Mouse (Mus musculus) right cerebral cortex, postnatal 10 days (tissue): ENCODE data around the gene Man2a1.

Source experiments
- DNase-seq, 2 experiments: peaks; one replicate each; pipeline ENCODE4 v3.0.0; 2021; ENCODE audit warnings: low spot score in 2 of 2

The Man2a1 gene

DNA sequence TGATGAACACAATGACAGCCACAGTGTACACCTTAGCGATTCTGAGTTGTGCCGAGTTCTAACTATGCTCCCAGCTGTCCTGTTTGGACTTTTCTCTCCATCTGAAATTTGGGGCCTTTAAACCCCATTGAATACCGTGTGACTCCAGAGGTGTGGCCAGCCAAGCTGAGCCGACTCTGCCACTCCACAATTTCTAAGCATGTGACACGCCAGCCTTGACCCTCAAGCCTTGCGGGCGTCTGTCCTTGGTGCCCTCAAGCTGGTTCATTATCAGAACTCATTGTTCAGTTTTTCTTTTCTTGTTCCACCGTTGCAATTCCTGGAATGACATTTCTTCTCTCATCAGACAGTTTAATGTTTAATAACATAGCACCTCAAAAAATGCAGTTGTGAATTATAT lies 98.0 kb downstream of the Man2a1 start:
- DNase-seq = no peak

- DNase-seq = no peak
These were observed 103.2 kb downstream of the Man2a1 start for GRCm38 (mm10) chr17:64703649-64704230.

- no peak for DNase-seq
These were observed 107.0 kb downstream of the Man2a1 start for GRCm38 (mm10) chr17:64707529-64707928.

GRCm38 (mm10) chr17:64716318-64716717 lies 115.8 kb downstream of the Man2a1 start:
- peak; percentile 41 to 42 for DNase-seq

GRCm38 (mm10) chr17:64719760-64720159 lies 119.2 kb downstream of the Man2a1 start:
- no peak for DNase-seq

DNA sequence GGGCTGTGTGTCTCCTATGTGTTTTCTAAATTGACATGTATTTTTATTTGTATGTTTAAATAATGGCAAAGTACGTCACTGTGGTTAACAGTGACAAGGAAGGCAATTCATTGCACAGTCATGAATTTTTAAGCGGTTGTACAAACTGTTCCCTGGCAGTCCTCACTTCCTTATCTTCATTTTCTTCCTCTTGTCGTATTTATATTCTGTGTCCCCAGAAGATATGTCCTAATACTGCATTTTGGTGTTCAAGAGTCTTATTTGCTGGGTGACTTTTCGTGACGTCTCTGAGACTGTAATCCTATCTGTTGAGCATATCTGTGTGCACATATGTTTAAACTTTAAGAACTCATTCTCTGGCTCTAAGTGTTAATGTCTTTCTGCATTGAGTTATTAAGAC lies 120.6 kb downstream of the Man2a1 start:
- DNase-seq = no peak

DNA sequence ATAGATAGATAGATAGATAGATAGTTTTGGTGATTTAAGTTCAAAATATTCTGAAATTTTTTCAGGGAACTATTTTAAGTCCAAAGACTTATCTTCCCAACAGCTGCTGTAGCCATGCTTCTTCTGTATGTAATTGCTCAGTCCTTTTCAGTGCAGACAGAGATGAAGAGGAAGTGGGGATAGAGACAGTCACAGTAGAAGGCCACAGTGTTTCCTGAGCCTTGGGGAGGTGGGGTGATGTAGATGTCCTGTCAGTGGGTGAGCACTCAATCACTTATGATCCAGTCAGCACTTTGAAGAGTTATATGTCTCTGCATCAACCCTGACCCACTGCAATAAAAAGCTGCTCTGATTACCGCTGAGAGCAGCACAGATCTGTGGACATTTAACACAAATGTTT lies 122.6 kb downstream of the Man2a1 start:
- no peak for DNase-seq

DNA sequence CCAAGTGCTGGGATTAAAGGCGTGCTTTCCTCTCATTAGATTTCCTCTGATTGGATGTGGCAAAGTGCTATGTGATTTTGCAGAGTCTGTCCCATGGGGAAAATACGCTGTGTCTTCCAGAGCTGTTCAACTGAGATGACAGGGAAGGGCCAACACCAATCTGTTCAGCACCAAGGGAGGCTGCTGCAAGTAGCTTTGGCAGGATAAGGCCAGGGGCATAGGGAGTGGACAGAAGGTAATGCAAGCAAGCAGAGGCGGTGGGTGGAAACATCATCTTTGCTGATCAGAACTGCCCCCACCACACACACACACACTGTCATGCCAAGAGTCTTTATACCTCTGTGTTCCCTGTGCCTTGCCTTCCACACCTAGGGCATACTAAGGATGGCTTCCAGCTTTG lies 124.7 kb downstream of the Man2a1 start:
- DNase-seq = no peak

- no peak for DNase-seq
These were observed 125.5 kb downstream of the Man2a1 start for GRCm38 (mm10) chr17:64726032-64726431.

DNA sequence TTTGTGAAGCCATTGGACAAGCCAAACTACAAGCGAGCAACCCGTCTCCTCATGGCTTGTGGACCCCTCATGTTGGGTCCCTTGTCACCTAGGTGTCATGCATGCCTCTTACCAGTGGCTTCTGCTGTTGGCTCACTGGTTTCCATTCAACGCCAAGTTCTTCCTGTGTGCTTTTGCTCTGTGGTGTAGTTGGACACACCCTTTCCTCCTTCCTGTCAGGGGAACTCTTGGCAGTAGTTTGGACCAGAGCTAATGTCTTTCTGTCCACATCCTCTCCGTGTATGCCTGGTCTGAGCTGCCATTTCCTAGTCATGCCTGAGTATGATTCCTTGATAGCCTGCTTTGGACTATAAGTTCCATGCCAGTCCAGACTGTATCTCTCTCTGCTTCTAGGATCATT lies 135.0 kb downstream of the Man2a1 start:
- no peak for DNase-seq

DNA sequence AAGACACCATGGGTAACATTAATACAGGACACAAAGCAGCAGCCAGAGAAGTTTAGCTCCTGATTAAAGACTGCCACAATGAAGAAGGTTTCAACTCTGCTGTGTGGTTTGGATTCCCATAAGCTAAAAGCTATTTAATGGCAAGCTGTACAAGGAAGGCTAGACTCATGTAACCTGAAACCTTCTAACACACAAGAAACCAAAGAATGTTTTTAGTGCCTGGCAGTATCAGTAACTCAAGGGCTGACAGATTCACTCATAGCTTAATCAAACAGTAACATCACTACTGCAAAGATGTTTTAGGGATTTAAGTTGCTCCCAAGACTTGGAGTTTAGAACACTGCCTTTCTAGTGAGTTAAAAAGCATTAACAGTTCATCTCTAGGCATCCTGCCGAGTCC lies 137.4 kb downstream of the Man2a1 start:
- no peak for DNase-seq

DNA sequence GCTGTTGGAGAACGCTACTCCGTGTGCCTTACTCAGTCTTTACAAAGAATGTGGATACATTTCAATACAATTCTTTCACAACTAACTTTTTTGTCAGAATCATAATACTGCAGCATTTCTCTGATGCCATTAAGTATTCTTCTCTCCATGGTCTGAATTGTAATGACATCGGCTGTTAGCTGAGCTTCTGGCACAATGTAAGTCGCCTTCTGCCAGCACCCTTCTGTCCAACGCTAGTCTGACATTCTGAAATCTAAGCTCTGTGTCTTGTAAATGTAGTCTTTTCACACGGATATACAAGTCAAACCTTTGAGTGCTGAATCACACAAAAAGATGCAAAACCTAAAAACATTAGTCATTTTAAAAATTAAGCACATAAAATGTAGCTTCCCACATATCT lies 138.6 kb downstream of the Man2a1 start:
- no peak for DNase-seq

DNA sequence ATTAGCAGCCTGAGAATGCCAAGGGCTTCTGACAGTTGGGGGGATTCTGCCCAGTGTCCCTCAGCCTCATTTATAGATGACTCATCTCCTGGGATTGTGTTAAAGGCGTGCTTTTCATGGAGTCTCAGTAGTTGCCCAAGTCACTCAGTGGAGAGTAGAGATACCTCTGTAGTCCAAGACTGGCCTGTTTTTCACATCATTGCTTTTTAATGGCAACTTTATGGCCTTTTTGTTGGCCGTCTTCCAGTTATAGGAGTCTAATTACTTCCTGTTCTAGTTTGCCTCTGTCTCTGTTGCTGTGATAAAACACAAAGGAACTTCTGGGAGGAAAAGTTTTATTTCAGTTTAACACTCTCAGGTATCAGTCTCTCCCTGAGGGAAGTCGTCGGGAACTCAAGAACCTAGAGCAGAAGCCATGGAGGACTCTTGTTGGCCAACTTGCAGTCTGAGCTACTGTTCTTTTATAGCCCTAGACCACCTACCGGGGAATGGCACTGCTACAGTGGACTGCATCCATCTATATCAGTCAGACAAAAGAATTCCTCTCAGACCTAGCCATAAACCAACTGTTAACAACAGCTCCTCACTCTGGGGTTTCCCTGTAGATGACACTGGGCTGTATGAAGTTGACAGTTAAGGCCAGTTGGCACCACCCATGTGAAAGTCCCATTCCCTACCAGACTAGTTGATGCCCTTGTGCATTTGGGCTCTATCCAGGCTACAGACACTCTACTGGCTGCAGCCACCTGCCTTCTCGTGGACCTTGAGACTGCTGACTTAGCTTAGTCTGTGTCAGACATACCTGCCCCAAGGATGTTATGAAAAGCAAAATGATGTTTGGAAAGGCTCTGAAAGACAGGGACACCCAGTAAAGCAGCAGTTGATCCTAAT lies 142.4 kb downstream of the Man2a1 start:
- DNase-seq = no peak

- DNase-seq = no peak
These were observed 143.2 kb downstream of the Man2a1 start for GRCm38 (mm10) chr17:64743606-64744300.

DNA sequence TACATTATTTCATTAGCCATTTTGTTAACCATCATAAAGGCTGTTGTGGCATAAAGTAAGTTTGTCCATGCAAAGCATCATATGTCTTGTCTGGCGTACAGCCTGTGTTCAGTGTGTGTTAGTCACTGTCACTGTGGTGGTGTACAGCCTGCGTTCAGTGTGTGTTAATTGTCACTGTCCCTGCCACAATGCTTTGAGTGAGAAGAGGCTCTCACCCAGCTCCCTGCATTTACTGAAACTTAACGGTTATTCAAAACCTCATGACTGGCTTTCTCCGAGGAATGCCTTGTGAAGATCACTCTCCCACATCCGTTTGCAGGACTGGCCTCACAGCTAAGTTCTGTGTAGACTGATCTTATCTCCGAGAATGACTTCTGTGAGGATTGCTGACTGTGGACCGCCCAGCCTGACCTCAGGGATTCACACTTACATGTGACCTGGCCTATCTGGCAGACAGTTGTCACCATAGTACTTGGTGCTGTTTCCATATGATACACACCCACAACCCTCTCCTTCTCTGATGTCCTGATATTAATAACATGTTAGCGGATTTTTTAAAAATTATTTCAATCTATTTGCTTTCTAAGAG lies 146.2 kb downstream of the Man2a1 start:
- no peak for DNase-seq

GRCm38 (mm10) chr17:64747461-64747860 lies 146.9 kb downstream of the Man2a1 start:
- no peak for DNase-seq

DNA sequence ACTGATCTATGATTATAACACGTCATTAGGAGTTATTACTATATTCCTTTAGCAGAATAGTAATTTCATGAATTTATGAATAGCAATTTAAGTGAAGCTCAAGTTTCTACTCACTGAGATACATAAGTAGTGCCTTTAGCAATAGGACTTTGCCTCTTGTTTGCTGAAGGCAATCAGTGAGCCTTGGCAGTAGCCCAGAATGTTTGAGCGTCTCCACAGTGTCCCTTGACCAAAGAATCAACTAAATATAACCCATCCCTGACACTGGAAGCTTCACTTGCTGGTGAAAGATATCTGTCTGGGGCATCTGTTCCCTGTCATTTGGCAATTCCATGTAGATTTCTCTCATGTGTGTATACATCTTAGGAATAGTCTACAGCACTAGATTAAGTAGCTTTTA lies 147.6 kb downstream of the Man2a1 start:
- DNase-seq = no peak

DNA sequence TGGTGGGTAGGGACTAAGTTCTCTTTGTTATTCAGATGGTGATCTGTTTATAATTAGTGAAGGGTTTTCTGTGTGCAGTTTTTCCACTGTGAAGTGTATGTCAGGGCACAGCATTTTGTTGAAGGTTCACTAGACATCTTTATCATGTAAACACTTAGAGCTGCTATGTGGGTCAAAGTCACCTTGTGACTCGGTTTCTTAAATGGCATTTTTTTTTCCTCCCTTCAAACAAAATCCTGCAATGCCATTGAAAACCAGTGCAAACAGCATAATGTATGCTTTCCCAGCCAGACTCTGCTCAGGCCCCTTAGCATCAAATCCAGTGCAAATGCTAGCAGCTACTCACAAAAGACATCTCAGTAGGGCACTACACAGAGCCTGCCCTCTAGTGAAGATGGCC lies 148.6 kb downstream of the Man2a1 start:
- no peak for DNase-seq

GRCm38 (mm10) chr17:64751249-64751648 lies 150.7 kb downstream of the Man2a1 start:
- DNase-seq = no peak

- DNase-seq = no peak
These were observed 151.8 kb downstream of the Man2a1 start for GRCm38 (mm10) chr17:64752126-64753019.

GRCm38 (mm10) chr17:64753507-64753906 lies 153.0 kb downstream of the Man2a1 start:
- no peak for DNase-seq
